Mouse (Mus musculus) MEL-GATA-1-ER (cell line): ENCODE results near the gene Zfp280c.

Experiments
- DNase-seq: peaks from one replicate; pipeline ENCODE4 v3.0.0-alpha.2; 2012; ENCODE audit warnings: low read depth; ENCODE audit errors: extremely low read depth

The Zfp280c gene

GRCm38 (mm10) chrX:48493763-48494162 is 100.5 kb downstream of the Zfp280c start:
- no peak for DNase-seq
